Mouse (Mus musculus): ENCODE data around the gene Hnmt.

DNA sequence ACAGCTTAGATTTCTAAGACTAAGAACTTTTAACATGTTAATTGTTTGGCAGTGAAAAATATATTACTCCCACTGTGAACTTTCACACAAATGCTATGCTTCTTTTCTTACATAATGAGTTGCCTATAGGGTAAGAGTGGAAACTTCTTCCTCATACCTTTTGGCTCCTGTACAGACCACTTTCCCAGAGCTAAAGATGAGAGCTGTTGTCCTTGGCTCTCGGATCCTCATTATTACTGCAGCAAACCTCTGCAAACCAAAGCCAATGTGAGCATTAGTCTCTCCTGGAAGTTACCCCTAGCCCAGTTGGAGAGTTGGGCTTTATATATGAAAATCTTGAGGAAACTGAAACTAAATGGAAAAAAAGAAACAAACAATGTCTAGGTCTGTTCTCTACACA, 41.7 kb upstream of the Hnmt start:
- TF ChIP-seq CTCF (IDR thresholded peaks at IDR 0.05; ENCODE audit: borderline replicate concordance, insufficient read depth, low read length) (no peak), POLR2A (IDR thresholded peaks at IDR 0.05; ENCODE audit: low read depth, low read length) (no peak)
